Mouse (Mus musculus): ENCODE measurements at regions not wholly inside any gene's neighbourhood (a gene's known extent, or its start where the extent isn't known, plus 50 kb on each side); places are given as distances from the start of the nearest gene placed in this dataset.
A peak's percentile ranks its signal among the peaks of the same experiment; 100 is the strongest.

DNA sequence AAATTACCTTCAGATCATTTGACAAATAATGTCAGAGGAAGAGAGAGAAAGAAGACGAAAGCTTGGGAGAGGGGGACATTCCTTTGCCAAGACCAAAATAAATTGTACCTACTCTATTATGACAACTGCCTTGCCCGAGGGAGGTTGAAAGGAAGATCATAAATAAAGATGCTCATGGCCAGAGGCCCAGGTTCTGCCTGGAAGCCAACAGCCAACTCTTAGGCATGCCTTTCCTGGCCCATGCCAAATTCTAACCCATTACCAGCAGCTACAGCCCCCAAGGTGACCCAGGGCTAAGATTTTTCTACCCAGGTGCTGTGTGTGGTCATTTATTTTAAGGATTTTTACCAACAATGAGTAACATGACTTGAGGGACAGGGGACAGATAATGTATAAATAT, 54.9 kb downstream of the Cbln1 start:
- no peak for DNase-seq (ENCODE audit: low spot score in 2 of 2)

DNA sequence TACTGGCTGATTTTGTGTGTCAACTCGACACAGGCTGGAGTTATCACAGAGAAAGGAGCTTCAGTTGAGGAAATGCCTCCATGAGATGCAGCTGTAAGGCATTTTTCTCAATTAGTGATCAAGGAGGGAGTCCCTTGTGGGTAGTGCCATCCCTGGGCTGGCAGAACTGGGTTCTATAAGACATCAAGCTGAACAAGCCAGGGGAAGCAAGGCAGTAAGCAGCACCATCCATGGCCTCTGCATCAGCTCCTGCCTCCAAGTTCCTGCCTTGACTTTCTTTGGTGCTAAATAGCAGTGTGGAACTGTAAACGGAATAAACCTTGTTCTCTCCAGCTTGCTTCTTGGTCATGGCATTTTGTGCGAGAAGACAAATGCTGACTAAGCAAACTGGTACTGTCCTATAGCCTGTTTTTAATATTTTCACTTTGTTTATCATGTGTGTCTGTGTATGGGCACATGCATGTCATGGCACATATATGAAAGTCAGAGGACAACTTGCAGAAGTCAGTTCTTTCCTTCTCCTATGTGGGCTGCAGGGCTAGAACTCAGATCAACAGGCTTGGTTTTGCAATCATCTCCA, 57.3 kb downstream of the Cbln1 start:
- DNase-seq (ENCODE audit: low spot score in 2 of 2), result peak in 1 of 2 experiments; percentile 8

DNA sequence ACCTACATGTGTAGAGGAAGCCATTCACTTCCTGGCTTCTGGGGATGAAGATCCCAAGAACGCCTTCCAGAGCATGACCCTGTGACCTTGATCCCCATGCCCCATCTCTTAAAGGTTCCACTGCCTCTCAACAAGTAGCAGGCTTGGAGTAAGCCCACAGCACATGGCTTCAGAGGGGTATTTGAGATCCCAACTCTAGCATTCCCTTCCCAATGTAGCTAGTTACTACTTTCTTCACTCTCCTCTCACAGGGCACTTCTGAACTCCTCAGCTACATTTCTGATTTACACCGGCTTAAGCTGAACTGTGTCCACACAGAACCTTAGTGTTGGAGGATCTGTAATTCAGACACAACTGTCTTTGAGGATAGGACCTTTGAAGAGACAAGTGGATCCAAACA, 83.4 kb downstream of the Cbln1 start:
- DNase-seq (ENCODE audit: low spot score in 2 of 2), result peak in 1 of 2 experiments; percentile 19

DNA sequence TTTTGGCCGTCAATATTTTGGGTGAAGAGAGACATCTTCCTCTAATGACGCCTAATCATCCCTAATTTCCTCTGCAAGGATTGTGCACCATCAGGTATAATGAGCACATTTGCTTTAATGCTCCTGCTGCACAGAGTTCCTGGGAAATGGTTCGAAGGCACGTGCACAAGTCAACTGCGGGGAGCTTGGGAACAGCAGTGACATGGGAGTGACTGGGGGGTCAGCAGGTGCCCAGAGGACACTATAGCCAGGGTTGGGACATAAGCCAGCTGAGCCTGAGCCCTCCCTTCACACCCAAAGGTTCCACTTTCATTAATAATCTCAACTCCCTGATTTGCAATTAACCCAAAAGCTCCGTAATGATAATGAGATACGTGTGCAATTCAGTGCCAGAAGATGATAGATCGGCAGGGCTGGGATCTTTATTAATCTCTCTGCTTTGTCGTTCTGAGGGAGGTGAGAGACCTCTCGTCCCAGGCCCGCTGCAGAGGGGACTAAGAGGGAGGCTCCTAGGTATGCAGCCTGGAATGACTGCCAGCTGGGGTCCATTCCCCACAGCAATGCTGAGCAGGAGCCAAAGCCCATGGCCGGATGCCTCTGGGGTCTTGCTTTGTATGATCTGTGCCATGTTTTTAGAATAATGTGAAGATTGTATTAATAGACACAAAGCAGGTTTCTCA, 88.7 kb downstream of the Cbln1 start:
- peak in 1 of 2 experiments; percentile 44 for DNase-seq (ENCODE audit: low spot score in 2 of 2)

DNA sequence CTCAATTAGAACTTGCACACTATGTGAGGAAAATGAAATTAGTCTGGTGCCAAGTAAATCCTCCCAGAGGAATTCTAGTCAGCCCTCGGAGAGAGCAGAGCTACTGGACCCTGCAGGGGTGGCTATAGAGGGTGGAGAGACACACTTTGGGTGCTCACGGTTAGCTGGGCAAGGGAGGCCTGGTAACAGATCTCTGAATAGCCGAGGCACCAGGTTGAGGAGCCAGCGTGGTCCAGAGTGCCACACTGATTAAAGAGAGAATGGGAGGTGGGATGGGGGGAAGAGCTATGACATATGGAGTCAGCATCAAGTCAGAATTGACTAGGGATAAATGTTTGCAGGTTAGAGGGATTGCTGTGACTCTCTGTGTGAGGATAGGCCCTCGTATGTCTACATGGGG, 90.1 kb downstream of the Cbln1 start:
- peak in 1 of 2 experiments; percentile 36 for DNase-seq (ENCODE audit: low spot score in 2 of 2)

DNA sequence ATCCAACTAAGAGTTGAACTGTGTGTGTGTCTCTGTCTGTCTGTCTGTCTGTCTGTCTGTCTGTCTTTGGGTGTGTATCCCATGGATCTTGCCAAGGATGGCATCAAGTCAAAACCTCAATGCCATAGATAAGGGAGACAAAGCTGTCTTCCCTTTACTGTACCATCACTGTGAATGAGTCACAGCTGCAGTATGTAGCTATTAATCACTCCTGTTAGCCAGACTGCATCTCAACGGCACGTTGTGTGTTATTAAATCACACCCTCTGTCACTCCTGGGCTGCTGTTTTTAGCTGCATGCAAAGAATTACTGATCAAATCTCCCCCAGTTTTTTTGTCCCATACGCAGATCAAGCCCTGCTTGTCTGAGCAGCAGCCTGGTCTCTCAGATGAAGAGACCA, 91.6 kb downstream of the Cbln1 start:
- DNase-seq (ENCODE audit: low spot score in 2 of 2), result peak in 1 of 2 experiments; percentile 16

DNA sequence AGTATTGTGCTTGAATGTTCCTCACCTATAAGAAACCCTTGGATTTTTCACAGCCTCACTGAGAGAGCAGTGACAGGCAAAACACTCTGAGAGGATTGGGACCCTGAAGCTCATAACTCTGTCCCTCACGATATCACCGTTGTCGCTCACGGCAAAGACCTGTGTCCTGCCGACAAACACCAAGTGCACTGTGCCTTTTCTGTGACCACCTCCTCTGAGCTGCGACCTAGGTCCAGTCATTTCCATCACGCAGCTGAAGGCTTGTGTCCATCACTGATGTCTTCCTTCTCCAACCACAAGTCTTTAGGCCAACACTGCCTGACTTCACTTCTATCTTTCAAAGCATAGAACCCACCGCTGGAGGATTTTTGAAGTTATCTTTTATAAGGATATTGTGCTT, 93.1 kb downstream of the Cbln1 start:
- DNase-seq (ENCODE audit: low spot score in 2 of 2), result peak in 1 of 2 experiments; percentile 51

DNA sequence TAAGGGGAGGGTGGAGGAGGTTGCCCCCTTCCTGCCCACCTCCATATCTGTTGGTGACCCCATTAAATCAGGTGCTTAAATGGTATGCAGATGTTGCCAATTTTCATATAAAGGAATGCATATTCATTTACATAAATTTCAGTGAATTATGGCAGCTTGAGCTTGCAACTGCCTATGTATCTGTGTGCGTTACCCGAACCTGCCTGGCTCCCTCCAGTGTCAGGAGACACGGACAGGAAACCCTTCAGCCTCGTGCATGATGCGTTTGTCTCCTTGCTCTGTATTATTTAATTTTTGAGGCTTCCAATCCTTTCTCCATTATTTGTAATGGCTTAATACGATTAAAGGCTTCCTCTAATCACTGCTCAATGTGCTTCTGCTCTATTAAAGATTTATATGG, 98.4 kb downstream of the Cbln1 start:
- no peak for DNase-seq (ENCODE audit: low spot score in 2 of 2)

DNA sequence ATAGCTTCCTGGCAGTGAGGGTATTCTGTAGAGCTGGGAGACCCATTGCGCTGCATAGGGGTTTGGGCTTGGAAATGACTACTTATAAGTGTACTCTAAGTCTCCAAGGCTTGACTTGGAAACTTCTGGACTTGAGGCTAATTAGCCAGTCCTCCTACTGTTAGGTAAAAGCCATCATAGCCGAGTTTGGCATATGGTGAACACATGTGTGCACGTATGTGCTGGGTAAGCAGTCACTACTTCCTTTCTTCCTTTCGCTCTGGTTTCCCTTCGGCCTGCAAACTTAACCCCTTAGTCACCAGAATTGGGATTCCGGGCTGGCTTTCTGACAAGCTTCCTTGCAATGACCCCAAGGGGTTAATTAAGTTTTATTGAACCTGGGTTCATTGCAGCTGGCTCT, 98.9 kb downstream of the Cbln1 start:
- DNase-seq (ENCODE audit: low spot score in 2 of 2), result no peak

DNA sequence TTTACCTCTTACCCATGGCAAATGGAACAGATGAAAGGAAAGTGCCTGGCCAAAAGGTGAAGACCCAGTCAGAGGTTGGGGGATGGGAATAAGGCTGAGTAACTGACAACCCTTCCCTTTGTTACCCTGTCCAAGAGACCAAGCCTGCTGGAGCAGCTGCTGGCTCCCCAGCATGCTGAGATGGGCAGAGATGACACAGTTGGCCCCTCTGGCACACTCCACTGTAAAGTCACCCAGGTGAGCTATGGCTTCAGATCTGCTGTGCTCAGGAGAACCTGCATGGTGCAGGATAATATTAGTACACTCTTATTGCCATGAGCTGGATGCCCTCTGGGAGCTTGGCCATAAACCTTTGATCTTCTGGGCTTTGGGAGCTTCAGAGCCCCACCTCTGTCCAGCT, 100.3 kb downstream of the Cbln1 start:
- no peak for DNase-seq (ENCODE audit: low spot score in 2 of 2)

DNA sequence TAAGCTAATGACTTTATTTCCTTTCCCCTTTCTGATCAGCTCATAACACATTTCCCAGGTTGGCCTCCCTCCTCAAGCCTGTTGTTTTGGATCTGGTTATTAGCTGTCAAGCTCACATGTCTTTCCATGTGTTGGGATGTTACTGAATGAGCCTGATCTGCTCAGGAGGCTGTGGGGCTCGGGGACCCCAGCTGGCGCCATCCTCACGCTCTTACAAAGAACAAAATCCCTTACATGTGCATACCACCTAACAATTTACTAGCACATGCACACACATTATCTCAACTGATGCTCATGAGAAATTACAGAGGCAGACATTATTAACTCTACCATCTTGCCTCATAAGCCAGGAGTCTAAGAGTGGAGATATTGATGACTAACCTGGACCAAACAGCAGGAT, 102.2 kb downstream of the Cbln1 start:
- DNase-seq (ENCODE audit: low spot score in 2 of 2), result no peak

DNA sequence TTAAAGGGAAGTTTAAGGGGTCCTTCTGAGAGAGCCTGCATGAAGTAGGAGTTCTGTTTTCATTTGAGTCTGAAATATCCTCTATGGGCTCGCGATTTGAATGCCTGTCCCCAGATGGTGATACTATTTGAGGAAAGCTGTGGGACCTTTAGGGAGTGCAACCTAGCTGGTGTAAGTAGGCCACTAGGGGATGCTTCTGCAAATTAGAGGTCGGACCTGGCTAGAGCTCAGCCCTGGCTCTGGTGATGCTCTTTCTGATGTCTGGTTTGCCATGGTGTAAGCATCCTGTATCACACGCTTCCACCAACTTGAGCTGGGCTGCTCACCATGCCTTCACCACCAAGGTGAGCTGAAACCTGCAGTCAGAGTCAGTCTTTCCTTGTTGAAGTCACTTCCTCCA, 121.9 kb downstream of the Cbln1 start:
- no peak for DNase-seq (ENCODE audit: low spot score in 2 of 2)

DNA sequence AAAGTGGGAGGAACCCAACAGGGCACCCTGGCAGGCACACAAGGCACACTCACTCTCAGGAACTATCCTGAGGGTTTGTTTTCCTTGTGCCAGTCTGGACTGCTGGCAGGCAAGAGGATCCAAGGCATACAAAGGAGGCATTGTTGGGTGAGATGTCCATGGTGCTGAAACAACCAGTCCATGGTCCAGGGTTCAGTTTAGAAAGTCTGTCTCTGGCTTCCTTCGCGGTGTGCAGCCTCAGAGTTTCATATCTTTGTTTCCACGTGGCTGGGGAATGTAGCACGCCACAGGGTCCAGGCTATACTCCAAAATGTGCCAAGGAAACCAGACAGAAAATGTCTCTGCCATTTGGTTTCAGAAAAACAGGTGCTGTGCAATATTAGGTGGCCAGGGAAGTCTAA, 122.6 kb downstream of the Cbln1 start:
- DNase-seq (ENCODE audit: low spot score in 2 of 2), result no peak

DNA sequence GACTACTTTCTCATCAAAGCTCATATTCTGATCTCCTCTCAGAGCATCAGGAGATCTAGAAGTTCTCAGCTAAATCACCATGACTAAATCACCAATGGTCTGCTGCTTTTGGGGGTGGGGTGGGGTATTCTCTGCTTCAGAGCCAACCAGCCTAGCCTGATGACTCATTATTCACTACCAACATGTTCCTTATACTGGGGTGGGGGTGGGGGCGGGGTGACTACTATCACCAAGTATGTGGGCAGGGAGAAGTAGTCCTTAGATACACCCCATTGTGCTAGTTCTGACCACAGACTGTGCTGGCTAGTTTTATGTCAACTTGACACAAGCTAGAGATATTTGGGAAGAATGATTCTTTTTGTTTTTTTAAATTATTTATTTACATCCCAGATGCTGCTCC, 143.0 kb downstream of the Cbln1 start:
- DNase-seq (ENCODE audit: low spot score in 2 of 2), result no peak

DNA sequence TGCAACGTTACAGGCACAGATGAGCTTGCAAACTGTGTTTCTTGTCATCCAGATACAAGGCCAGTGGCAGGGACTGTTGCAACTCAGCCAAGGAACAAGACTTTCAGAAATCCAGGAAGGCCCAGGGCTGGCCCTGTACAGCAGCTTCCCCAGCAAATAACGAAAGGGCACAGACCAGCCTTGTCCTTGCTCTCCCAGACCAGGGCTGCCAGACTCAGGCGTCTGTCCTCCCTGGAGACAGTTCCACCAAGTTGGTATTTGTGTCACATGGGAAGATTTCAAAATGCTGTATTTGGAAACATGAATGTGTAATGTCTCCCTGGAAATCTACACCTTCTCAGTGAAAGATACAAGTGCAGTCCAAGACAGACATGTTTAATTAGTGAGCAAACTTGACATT, 157.8 kb downstream of the Cbln1 start:
- DNase-seq (ENCODE audit: low spot score in 2 of 2), result no peak

DNA sequence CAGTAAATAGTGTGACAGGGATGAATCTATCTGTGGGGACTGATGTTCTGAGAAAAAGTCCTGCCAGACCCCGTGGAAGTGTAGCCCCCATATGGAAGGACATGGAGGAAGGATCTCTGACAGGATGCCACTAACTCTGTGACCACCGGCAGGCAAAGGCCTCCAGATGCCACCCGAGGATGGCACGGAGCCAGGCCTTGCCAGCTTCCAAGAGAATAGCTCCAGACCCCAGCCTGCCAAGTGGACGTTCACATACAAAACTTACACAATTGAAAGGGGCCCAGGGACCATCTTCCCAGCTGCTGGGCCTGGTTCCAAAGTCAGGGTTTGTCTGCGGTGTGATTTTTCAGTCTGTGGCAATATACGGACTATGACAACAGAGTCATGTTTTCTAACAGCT, 161.1 kb downstream of the Cbln1 start:
- DNase-seq (ENCODE audit: low spot score in 2 of 2), result no peak

DNA sequence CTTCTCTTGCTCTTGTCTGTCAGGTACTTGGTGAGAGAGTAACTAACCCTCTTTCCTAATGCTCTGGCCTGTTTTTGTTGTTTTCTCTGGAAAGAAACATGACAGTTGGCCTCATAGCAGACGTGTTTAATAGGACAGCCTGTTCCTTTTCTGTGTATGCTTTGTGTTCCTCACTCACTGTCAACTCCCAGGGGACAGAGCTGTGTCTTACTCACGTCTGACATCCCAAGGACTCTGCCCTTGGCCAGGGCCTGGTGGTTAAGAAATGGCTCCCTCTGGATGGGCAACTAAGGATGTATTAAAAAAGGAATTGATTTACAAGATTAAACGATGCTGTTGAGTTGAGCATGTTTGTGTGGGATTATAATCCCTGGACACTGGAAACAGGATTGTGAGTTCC, 164.1 kb downstream of the Cbln1 start:
- no peak for DNase-seq (ENCODE audit: low spot score in 2 of 2)

DNA sequence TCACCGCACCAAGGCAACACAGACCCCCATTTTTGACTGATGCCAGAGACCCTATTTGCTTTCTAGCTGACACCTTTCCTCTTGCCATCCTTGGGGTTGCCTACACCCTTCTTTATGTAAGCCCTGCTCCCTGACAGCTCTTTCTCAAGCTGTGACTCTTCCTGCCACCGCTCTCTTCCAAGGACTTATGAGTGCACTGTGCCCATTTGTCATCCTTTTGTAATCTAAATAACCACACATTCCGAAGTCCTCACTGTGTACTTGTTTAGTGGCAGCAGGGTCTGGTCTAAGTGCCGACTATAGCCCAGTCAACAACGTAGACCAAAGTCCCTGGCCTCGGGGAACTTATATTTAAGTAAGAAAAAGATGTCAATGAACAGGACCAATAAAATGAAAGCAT, 167.4 kb downstream of the Cbln1 start:
- no peak for DNase-seq (ENCODE audit: low spot score in 2 of 2)

DNA sequence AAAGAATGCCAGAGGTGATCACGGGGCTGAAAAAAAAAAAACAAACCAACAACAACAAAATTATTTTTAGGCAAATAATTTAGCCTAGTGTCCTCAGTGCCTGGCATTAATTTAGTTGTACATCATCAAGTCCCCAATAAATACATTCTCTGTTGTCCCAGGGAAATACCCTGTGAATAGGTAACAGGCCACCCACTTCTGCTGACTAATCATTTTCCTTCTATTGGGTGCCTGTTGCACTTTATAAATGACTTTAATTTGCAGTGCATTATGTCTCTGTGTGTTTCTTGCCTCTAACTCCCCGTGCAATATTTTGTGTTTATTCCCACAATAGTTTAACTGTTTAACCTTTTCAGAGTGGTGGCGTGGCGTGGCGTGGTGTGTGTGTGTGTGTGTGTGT, 168.9 kb downstream of the Cbln1 start:
- no peak for DNase-seq (ENCODE audit: low spot score in 2 of 2)

DNA sequence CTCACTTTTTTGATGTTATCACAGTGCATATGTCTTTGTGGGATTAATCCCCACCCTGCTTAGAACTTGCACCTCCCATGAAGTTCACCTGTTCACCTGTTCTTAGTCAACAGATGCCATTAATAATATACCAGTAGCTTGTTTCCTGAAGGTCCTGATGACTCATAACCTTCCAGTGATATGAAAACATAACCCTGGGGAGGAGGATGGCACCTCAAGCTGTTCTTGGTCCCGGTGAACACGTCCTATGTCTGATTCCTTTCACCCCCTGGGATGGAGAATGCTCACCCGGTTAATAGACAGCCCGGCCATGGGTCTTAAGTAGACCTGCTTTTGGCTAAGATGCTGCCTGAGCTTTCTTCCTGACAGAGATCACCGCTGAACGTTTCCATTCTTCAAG, 174.6 kb downstream of the Cbln1 start:
- no peak for DNase-seq (ENCODE audit: low spot score in 2 of 2)

DNA sequence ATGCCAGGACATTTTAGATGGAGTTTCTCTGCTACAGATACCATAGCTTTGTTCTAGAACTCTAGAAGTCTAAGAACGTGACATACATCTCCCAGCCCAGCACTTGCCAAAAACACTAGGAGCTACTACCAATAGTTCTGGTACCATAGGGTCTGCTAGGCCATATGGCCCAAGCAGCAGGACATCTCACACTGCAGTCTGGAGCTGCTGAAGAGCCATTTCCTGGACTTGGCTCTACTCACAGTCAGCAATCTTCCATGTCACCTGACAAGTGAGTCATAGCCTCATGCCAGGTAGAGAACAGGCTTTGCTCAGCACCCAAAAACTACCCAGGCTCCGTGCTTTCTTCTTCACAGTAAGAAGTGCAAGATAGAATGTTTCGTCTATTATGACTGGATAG, 175.1 kb downstream of the Cbln1 start:
- DNase-seq (ENCODE audit: low spot score in 2 of 2), result no peak

DNA sequence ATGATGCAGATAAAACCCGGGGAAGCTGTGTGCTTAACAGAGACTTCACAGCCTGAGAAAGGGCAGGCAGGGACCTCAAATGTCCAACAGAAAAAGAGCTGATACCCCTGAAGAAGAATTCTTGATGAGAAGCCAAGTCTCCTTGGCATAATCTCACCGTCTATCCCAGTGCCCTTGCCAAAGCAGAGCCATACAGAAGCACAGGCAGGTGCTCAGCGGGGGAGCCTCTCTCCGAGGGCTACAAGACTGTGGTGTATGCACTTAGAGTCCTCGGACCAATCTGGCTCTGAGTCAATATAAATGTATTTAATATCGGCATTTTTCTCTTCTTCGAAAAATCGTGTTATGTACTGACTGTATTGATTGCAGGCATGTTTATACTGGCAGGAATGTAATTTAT, 186.3 kb downstream of the Cbln1 start:
- DNase-seq (ENCODE audit: low spot score in 2 of 2), result no peak

DNA sequence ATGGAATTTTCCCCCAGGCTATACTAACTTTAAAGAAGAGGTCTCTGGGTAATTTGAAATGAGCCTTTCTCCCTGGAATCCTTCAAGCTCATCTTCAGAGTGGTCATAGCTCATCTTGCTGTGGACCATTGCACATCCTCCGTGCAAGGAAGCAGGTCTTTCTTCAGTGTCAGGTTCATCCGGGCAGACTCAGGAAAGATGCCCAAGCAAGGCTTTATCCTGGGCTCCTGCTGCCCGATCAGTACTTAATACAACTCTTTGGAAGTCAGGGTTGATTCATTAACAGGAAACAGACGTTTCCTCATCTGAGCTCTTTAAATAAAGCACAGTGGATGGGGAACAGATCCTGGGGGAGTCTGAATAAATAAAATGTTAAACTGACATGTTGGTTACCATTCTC, 188.1 kb downstream of the Cbln1 start:
- no peak for DNase-seq (ENCODE audit: low spot score in 2 of 2)

DNA sequence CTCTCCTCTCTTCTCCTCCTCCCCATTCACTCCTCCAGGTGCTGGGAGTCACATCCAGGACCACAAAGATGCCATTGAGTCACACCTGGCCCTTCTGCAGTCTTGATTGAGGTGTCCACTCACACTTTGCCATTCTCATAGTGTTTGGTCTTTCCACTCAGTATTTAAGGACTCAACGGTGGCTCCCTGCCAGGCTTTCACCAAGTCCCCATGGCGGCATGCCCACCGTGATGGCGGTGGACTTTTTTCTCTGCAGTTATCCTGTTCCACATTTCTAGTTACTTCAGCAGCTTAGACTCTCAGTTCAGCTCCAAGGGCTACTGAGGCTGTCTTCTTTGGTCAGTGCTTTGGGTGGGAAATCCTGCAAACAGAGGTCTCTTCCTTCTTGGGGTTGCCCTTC, 189.9 kb downstream of the Cbln1 start:
- no peak for DNase-seq (ENCODE audit: low spot score in 2 of 2)

Measured in urinary bladder, postnatal 4 days (tissue).